Mouse (Mus musculus) cerebellum, adult 2 months (tissue): ENCODE measurements around the gene Stox1. TPM values are rescaled to one million over a fixed set of nuclear protein-coding genes. Genes with fewer than 3 reads are reported as not detected.
A peak's percentile ranks its signal among the peaks of the same experiment; 100 is the strongest.

ENCODE experiments used
- DNase-seq, 2 experiments: peaks; one replicate each; pipeline ENCODE4 v3.0.0; 2021
- H3K27ac ChIP-seq: fragments of 200-500 bp; 2 replicates; pipeline ENCODE4 v1.5.1; 2012; ENCODE audit warnings: low read length, control low read depth, inconsistent platforms; ENCODE audit not compliant: insufficient read depth
- H3K27me3 ChIP-seq: fragments of 200-500 bp; 2 replicates; pipeline ENCODE4 v1.6.1; 2012; ENCODE audit warnings: inconsistent platforms, mild to moderate bottlenecking, low read length, moderate library complexity; ENCODE audit not compliant: control insufficient read depth, insufficient read depth
- H3K4me1 ChIP-seq: fragments of 200-500 bp; 2 replicates; pipeline ENCODE4 v1.6.1; 2011; ENCODE audit warnings: low read length; ENCODE audit not compliant: control insufficient read depth, insufficient read depth
- H3K4me3 ChIP-seq: fragments of 200-500 bp; replicated peaks from 2 replicates; pipeline ENCODE3; 2011; ENCODE audit warnings: mild to moderate bottlenecking, low read depth, low read length, control low read depth; ENCODE audit not compliant: insufficient read depth
- CTCF ChIP-seq: fragments of 200-500 bp; IDR thresholded peaks from 2 replicates; pipeline ENCODE4 v1.5.1; 2011; ENCODE audit warnings: low read depth, mild to moderate bottlenecking, control low read depth, low read length, moderate library complexity, borderline replicate concordance; ENCODE audit not compliant: insufficient read depth
- POLR2A ChIP-seq: fragments of 200-500 bp; IDR thresholded peaks from 2 replicates; pipeline ENCODE4 v1.6.1; 2011; ENCODE audit warnings: low read length, control low read depth, borderline replicate concordance; ENCODE audit not compliant: insufficient read depth
- WGBS: fragments of 180-500 bp; shearing (Covaris S2); methylation state at CpG from one replicate; pipeline ENCODE4 v1.1.7; 2018; 5-methylcytosine and 5-hydroxymethylcytosine counted together
- polyA plus RNA-seq: library from polyadenylated mRNA; depleted of rRNA; stranded (reverse); fragments of >200 nt; gene quantifications from 2 replicates; pipeline ENCODE4 v1.2.3, GENCODE M21; 2012; rRNA removed

Stox1 gene
- polyA plus RNA-seq, 1 experiment, result 1.4 TPM

DNA sequence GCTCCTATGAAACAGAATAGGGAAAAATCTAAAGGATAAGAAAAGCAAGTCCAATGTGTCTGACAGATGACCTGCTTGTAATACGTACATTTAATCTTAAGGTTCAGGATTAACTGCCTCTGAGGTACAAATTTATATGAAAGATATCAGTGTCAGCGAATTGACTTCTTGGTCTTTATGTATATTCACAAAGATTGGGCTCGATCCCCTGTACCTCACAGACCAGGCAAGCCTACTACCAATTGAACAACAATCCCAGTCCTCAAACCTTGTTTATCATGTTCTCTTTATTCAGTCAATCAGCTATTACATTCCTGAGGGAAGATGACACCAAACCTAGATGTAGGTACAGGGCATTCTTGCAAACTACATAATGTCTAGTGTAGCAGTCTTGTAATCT is 74.0 kb downstream of the Stox1 start:
- H3K27me3 ChIP-seq, result no peaks in the 10 kb centered on the region
- H3K27ac ChIP-seq, result peak overlapping the region; percentile 73
- peak overlapping the region; percentile 83 for H3K4me3 ChIP-seq
- no peak for DNase-seq
- WGBS, result 23% methylated on average over 3 of the region's 3 CpGs
- peaks cover 5% of the 10 kb centered on the region; the same call in 1 of the 2 replicates for H3K4me1 ChIP-seq
- TF ChIP-seq POLR2A (no peak), CTCF (no peak)

DNA sequence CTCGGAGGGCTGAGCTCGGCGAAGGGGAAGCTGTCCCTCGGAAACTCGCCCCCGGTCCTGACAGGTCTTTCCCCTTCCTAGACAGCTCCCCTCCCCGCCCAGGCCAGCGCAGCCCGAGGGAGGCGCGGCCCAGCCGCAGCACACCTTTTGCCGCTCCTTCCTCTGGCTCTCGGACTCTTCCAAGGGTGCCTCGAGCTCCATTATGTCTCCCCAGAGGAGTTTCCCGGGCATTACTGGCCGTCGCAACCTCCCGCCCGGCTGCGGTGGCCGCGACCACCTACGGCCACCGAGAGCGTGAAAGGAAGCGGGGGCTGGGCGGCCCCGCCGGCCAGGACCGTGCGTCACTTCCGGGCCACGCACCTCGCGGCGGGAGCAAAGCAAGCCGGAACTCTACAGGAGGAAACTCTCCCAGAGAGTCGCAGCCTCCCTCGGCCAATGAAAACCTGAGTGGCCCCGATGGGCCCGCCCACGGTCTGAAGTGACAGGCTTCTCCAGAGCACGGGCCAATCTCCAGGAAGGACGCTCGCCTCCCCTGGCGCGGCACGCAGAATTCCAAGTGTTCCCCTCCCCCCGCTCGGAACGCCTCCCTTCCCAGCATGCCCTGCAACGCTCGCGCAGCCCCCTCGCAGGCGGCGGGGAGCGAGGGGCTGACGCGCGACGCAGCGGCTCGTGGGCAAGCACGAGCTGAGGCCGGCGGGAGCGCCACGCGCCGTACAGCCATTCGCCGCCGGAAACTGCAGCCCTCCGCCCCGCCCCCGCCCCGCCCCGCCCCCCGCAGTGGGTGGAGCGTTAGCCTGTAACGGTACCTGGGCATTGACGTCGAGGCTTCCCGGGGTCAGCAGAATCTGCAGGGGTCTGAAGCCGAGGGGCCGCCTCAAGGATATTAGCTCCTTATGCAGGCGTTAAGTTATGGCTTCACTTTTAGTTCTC is 74.8 kb downstream of the Stox1 start, which contains the start of gene Ddx50:
Gene Ddx50, minus strand, starts transcription at position 338 of the 930 bp plus-strand sequence.
- peak; percentile 62; the same call in 1 of the 2 replicates for TF ChIP-seq POLR2A
- TF ChIP-seq CTCF, result no peak
- no peaks in the 10 kb centered on the region for H3K27me3 ChIP-seq
- DNase-seq, result peak; percentile 99 to 100
- under 1% methylated on average over 83 of the region's 89 CpGs for WGBS
- H3K4me1 ChIP-seq, result peaks cover 5% of the 10 kb centered on the region; the same call in 1 of the 2 replicates
- H3K4me3 ChIP-seq, result peak within 1 kb of the TSS; percentile 83
- peak within 1 kb of the TSS; percentile 78 for H3K27ac ChIP-seq

DNA sequence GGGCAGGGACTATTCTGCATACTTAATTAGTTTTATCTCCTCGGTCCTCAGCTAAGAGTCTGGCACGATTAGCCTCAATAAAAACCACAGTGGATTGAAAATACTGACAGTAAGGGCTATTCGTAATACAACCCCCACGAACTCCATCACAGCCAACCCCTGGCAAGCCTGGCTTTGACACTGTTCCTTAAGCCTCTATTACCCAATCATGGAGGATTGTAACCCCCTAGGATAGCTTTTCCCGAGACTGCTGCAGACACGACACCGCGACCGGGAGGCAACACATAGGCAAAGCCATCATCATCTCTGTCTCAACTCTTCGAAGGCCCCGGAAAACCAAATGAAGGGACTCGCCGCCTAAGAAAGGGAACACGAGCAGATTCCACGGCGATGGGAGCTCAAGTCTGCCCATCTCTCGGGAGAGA is 75.6 kb downstream of the Stox1 start:
- Histone ChIP-seq H3K27me3 (no peaks in the 10 kb centered on the region), H3K4me1 (peaks cover 5% of the 10 kb centered on the region; the same call in 1 of the 2 replicates), H3K4me3 (peak overlapping the region; percentile 83), H3K27ac (peak overlapping the region; percentile 78)
- 0% methylated on average over 17 of the region's 17 CpGs for WGBS
- DNase-seq, result no peak
- TF ChIP-seq CTCF, result no peak
- no peak for TF ChIP-seq POLR2A

Other genes with a start within 250 kb of the Stox1 start
- gene Vps26a, start 239.3 kb downstream of the Stox1 start, polyA plus RNA-seq, result 37.1 and 39.2 TPM in 2 replicates
- 11.2 and 11.3 TPM in 2 replicates for gene Srgn, start 198.7 kb downstream of the Stox1 start, polyA plus RNA-seq
- gene Kif1bp, start 147.7 kb downstream of the Stox1 start, polyA plus RNA-seq, result 124 and 125 TPM in 2 replicates
- 18.2 and 19.9 TPM in 2 replicates for gene Ddx21, start 123.8 kb downstream of the Stox1 start, polyA plus RNA-seq
- gene Ddx50, start 74.9 kb downstream of the Stox1 start, polyA plus RNA-seq, result 66.8 and 66.9 TPM in 2 replicates
- 39.5 and 41.5 TPM in 2 replicates for gene Ccar1, start 66.2 kb upstream of the Stox1 start, polyA plus RNA-seq
- gene Tet1, start 182.9 kb upstream of the Stox1 start, polyA plus RNA-seq, result 6.5 and 7.4 TPM in 2 replicates
- gene Slc25a16, start 194.5 kb upstream of the Stox1 start, polyA plus RNA-seq, result 27.0 and 28.4 TPM in 2 replicates
- 3.0 and 3.9 TPM in 2 replicates for gene Dna2, start 220.9 kb upstream of the Stox1 start, polyA plus RNA-seq